Mouse (Mus musculus) olfactory bulb, adult 2 months (tissue): ENCODE measurements at regions not wholly inside any gene's neighbourhood (a gene's known extent, or its start where the extent isn't known, plus 50 kb on each side); places are given as distances from the start of the nearest gene placed in this dataset.
"Not testable (repeated sequence)": the region's sequence is repeated elsewhere in the genome, so short reads cannot be mapped to it uniquely, and the experiment has no call there.

Experiments used
- CTCF ChIP-seq: fragments of 200-500 bp; IDR thresholded peaks from 2 replicates; pipeline ENCODE4 v1.5.1; 2012; ENCODE audit warnings: low read depth, mild to moderate bottlenecking, low read length, moderate library complexity; ENCODE audit not compliant: insufficient read depth
- POLR2A ChIP-seq: fragments of 200-500 bp; IDR thresholded peaks from 2 replicates; pipeline ENCODE4 v1.6.1; 2012; ENCODE audit warnings: mild to moderate bottlenecking, low read depth, low read length, moderate library complexity; ENCODE audit not compliant: insufficient read depth

DNA sequence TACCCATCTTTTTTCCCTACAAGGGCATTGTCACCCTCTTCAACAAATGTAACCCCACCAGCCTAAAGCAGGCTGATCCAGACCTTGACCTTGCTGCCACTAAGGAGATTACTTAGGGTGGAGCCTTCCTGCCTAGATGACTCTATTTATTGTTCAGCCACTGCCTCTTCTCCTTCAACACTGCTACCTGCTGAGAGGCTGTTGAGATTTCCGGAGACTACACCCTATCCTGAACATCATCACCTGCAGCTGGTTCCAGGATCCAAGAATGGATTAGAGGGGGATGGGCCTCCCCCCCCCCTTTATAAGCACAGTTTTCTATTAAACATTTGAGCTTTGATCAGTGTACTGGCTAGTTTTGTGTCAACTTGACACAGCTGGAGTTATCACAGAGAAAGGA is 360.3 kb downstream of the Dync2h1 start:
- not testable (repeated sequence) for TF ChIP-seq CTCF, POLR2A
